Mouse (Mus musculus) thymus, adult 18-20 months (tissue): ENCODE measurements around the gene Gpbp1.

Experiments used
- DNase-seq, 2 experiments: peaks; one replicate each; pipeline ENCODE4 v3.0.0; 2022; ENCODE audit warnings: mixed read lengths in 2 of 2

Gpbp1 gene

GRCm38 (mm10) chr13:111461424-111461823 is 28.5 kb downstream of the Gpbp1 start:
- no peak for DNase-seq

- DNase-seq, result no peak
Measured at GRCm38 (mm10) chr13:111456790-111457189, 33.1 kb downstream of the Gpbp1 start.

GRCm38 (mm10) chr13:111444325-111444724 is 45.6 kb downstream of the Gpbp1 start:
- no peak for DNase-seq

- DNase-seq, result no peak
Measured at GRCm38 (mm10) chr13:111431174-111431573, 58.7 kb downstream of the Gpbp1 start.

GRCm38 (mm10) chr13:111421330-111421729 is 68.6 kb downstream of the Gpbp1 start:
- DNase-seq, result no peak

GRCm38 (mm10) chr13:111418087-111418486 is 71.8 kb downstream of the Gpbp1 start:
- DNase-seq, result no peak

- no peak for DNase-seq
Measured at GRCm38 (mm10) chr13:111413156-111413555, 76.8 kb downstream of the Gpbp1 start.

GRCm38 (mm10) chr13:111410831-111411230 is 79.1 kb downstream of the Gpbp1 start:
- no peak for DNase-seq

GRCm38 (mm10) chr13:111406859-111407389 is 83.0 kb downstream of the Gpbp1 start:
- no peak for DNase-seq

- no peak for DNase-seq
Measured at GRCm38 (mm10) chr13:111405956-111406355, 84.0 kb downstream of the Gpbp1 start.

GRCm38 (mm10) chr13:111397600-111398151 is 92.2 kb downstream of the Gpbp1 start:
- DNase-seq, result no peak

- no peak for DNase-seq
Measured at GRCm38 (mm10) chr13:111397061-111397460, 92.8 kb downstream of the Gpbp1 start.

GRCm38 (mm10) chr13:111395528-111395927 is 94.4 kb downstream of the Gpbp1 start:
- DNase-seq, result no peak

- DNase-seq, result no peak
Measured at GRCm38 (mm10) chr13:111394904-111395303, 95.0 kb downstream of the Gpbp1 start.

- DNase-seq, result no peak
Measured at GRCm38 (mm10) chr13:111394341-111394740, 95.6 kb downstream of the Gpbp1 start.

GRCm38 (mm10) chr13:111393426-111393825 is 96.5 kb downstream of the Gpbp1 start:
- no peak for DNase-seq

GRCm38 (mm10) chr13:111391426-111391825 is 98.5 kb downstream of the Gpbp1 start:
- DNase-seq, result no peak

- no peak for DNase-seq
Measured at GRCm38 (mm10) chr13:111391011-111391410, 98.9 kb downstream of the Gpbp1 start.

- DNase-seq, result no peak
Measured at GRCm38 (mm10) chr13:111384011-111384985, 105.6 kb downstream of the Gpbp1 start.
